Mouse (Mus musculus) hindbrain, embryonic 13.5 days (tissue): ENCODE results near the gene Nrap. TPM values are rescaled to one million over a fixed set of nuclear protein-coding genes. Genes with fewer than 3 reads are reported as not detected.

ENCODE experiments used
- ATAC-seq: fragments of 200-750 bp; cut with Nextera tagmentation; 2 replicates; pipeline ENCODE4 v1.8.0; 2017; ENCODE audit warnings: moderate TSS enrichment; ENCODE audit not compliant: low FRiP score
- H3K27ac ChIP-seq: fragments of 300-500 bp; sonication (generic); 2 replicates; pipeline ENCODE4 v1.5.1; 2015; ENCODE audit warnings: inconsistent platforms, mild to moderate bottlenecking, moderate library complexity
- H3K27me3 ChIP-seq: fragments of 300-500 bp; sonication (generic); 2 replicates; pipeline ENCODE4 v1.6.1; 2015; ENCODE audit warnings: mild to moderate bottlenecking, inconsistent platforms
- H3K36me3 ChIP-seq: fragments of 300-500 bp; sonication (generic); 2 replicates; pipeline ENCODE4 v1.6.1; 2015; ENCODE audit warnings: mild to moderate bottlenecking, inconsistent platforms
- H3K4me1 ChIP-seq: fragments of 300-500 bp; sonication (generic); replicated peaks from 2 replicates; pipeline ENCODE4 v1.6.1; 2015; ENCODE audit warnings: inconsistent platforms
- H3K4me2 ChIP-seq: fragments of 300-500 bp; sonication (generic); 2 replicates; pipeline ENCODE4 v1.6.1; 2015; ENCODE audit warnings: inconsistent platforms, mild to moderate bottlenecking, moderate library complexity
- H3K4me3 ChIP-seq: fragments of 300-500 bp; sonication (generic); 2 replicates; pipeline ENCODE4 v1.5.1; 2015; ENCODE audit warnings: mild to moderate bottlenecking, inconsistent platforms
- H3K9ac ChIP-seq: fragments of 300-500 bp; sonication (generic); 2 replicates; pipeline ENCODE4 v1.6.1; 2015; ENCODE audit warnings: mild to moderate bottlenecking, inconsistent platforms
- H3K9me3 ChIP-seq: fragments of 300-500 bp; sonication (generic); 2 replicates; pipeline ENCODE4 v1.6.1; 2016; ENCODE audit warnings: inconsistent platforms
- WGBS: fragments of 180-500 bp; shearing (Covaris S2); methylation state at CpG from one replicate; pipeline ENCODE4 v1.1.7; 2015; 5-methylcytosine and 5-hydroxymethylcytosine counted together
- polyA plus RNA-seq: library from polyadenylated mRNA; unstranded; fragments of >200 nt; fragmentation: Nextera tagmentation; extraction: Ambion mirVana; gene quantifications from 2 replicates; pipeline ENCODE4 v1.2.1, GENCODE M21; 2015

Nrap gene
- polyA plus RNA-seq, 1 experiment from 2014 or later, result 0.25 TPM

DNA sequence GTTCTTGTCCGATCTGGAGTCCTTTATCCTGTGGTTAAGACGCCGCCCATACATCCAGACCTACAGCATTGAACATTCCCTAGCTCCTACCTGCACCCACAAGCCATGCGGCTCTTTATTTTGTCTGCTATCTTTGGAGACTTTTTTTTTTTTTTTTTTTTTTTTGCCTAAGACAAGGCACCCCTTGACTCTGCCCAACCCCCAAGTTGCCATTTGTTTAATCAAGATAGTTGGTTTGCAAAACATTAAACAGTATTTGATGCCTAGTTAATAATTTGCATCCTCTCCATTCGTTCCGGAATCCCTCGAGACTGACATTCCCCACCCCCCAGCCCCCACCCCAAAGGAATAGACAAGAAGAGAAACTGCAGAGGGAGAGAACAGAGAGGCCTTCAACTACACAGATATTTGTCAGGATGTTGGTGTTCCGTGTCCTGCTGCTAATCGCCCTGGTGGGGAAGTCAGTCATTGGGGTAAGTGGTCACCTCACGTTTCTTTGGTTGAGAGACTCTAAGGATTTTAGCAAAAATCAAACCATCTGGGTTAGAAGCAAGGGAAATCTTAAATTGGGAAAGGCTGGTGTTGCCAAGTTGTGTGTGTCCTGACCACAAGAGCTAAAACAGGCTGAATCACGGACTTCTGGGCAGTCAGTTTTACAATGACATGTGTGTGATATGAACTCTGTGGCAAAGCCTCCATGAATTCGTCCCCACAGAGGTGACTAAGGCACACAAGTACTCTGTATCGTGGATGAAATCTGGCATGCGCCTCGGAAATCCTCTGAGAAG is 102.1 kb downstream of the Nrap start:
- H3K4me1 ChIP-seq, result no peaks in the 10 kb centered on the region
- WGBS, result 80% methylated on average over 15 of the region's 15 CpGs
- H3K9ac ChIP-seq, result no peak overlapping the region
- peaks cover 3% of the 10 kb centered on the region; the same call in 1 of the 2 replicates for H3K27me3 ChIP-seq
- no peak for ATAC-seq
- H3K4me2 ChIP-seq, result no peak overlapping the region
- no peak overlapping the region for H3K27ac ChIP-seq
- no peaks in the 10 kb centered on the region for H3K36me3 ChIP-seq
- H3K4me3 ChIP-seq, result no peak overlapping the region
- no peaks in the 10 kb centered on the region for H3K9me3 ChIP-seq

DNA sequence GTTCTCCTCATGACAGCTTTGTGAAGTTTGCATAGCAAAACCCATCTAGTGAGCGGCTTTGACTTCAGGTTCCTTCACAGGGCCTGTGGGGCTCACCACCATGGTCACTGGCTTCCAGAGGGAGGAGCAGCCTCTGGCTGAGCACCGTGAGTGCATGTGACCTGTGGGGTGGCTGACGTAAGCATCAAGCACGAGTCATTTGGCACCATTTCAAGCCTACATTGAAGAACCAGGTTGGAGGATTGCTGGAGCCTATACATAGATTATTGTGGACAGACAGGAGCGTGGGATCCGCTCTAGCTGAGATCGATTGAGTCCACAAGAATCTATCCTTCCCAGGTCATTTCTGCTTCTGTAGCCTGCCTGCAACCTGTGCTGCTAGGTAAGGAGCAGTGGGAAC is 103.0 kb downstream of the Nrap start, which contains the start of gene Habp2:
Gene Habp2 (plus strand): TSS at position 272 of the 400 bp plus-strand sequence.
- Histone ChIP-seq H3K4me3 (no peak within 1 kb of the TSS), H3K9ac (no peak within 1 kb of the TSS), H3K4me1 (no peaks in the 10 kb centered on the region), H3K27me3 (peaks cover 3% of the 10 kb centered on the region; the same call in 1 of the 2 replicates), H3K36me3 (no peaks in the 10 kb centered on the region), H3K9me3 (no peaks in the 10 kb centered on the region), H3K4me2 (no peak within 1 kb of the TSS), H3K27ac (no peak within 1 kb of the TSS)
- ATAC-seq, result no peak
- 87% methylated on average over 7 of the region's 7 CpGs for WGBS

GRCm38 (mm10) chr19:56285222-56285621 is 104.6 kb downstream of the Nrap start:
- no peaks in the 10 kb centered on the region for H3K36me3 ChIP-seq
- peaks cover 3% of the 10 kb centered on the region; the same call in 1 of the 2 replicates for H3K27me3 ChIP-seq
- no peak for ATAC-seq
- no peak overlapping the region for H3K4me2 ChIP-seq
- H3K4me3 ChIP-seq, result no peak overlapping the region
- no peak overlapping the region for H3K27ac ChIP-seq
- no peak overlapping the region for H3K9ac ChIP-seq
- H3K9me3 ChIP-seq, result no peaks in the 10 kb centered on the region
- WGBS, result 71% methylated on average over 4 of the region's 4 CpGs
- H3K4me1 ChIP-seq, result no peaks in the 10 kb centered on the region

DNA sequence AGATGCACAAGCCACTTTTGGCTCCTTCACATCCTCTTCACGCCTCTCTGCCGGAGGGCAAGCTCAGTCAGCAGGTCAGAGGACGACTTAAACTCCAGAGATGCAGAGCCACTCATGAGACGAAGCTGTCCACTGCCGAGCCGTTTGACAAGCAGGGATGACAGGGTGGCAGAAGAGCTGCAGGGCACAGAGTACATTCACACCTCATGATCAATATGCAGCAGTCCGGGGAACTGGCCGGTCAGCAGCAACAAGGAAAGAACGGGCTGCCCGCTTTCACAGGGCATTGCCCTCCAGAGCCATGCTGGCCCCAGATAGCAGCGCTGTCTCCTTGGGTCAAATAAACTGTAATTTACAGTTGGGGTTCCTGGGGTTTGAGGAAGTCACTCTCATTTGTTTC is 111.5 kb downstream of the Nrap start:
- Histone ChIP-seq H3K4me3 (no peak overlapping the region), H3K27me3 (0 out of 2 replicates have a peak, but pooled peaks cover 4% of the 10 kb centered on the region), H3K9me3 (no peaks in the 10 kb centered on the region), H3K4me1 (no peaks in the 10 kb centered on the region), H3K36me3 (no peaks in the 10 kb centered on the region), H3K4me2 (no peak overlapping the region), H3K27ac (no peak overlapping the region), H3K9ac (no peak overlapping the region)
- ATAC-seq, result no peak
- WGBS, result 88% methylated on average over 11 of the region's 11 CpGs

DNA sequence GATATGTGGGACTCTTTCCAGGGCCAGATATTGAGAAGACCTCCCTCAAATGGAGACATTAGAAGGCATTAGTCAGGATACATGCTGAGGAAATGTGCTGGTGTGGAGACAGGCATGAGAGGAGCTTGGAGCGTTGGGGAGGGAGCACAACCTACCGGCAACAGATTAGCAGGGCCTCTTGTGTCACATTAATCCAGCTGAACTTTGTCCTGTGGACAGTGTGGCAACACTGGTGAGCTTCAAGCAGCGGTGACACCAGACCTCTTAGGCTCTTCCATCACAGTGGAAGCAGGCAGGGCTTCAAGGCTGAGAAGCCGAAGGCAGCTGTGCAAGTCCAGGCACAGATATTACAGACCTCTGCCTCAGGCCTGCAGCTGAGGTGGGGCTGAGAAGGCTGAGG is 111.9 kb downstream of the Nrap start:
- no peak overlapping the region for H3K9ac ChIP-seq
- H3K4me1 ChIP-seq, result no peaks in the 10 kb centered on the region
- H3K4me3 ChIP-seq, result no peak overlapping the region
- H3K36me3 ChIP-seq, result no peaks in the 10 kb centered on the region
- no peaks in the 10 kb centered on the region for H3K9me3 ChIP-seq
- 0 out of 2 replicates have a peak, but pooled peaks cover 4% of the 10 kb centered on the region for H3K27me3 ChIP-seq
- no peak overlapping the region for H3K4me2 ChIP-seq
- WGBS, result 87% methylated on average over 4 of the region's 4 CpGs
- no peak overlapping the region for H3K27ac ChIP-seq
- no peak for ATAC-seq

DNA sequence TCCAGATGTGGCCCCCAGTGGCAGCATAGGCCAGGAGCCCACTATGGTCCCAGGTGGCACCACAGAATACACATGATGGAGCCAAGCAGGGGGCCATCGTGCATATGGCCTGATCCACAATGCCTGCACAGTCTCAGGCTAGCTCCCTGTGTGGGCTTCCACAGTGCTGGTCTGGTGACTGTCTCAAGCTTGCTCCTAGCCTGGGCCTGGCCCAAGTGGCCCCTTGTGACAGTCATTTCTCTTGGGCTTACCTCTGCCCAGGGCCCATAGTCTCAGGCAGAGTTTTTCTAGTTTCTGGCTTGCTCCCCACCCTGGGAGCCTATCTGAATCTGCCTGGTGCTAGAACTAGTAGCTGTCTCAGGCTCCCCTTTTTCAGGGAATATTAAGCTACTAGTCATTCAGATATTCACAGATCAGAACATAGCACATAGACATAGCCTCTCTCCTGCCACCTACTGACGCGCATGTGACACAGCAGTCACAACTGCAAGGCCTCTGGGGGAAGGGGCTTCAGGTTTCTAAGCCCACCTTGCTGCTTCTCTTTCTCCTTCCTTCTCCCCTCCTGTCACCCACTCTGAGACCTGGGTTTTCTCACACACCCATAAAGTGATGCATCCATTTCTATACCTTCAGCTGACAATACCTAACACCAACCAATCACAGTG is 112.6 kb downstream of the Nrap start:
- WGBS, result 56% methylated on average over 3 of the region's 3 CpGs
- H3K9me3 ChIP-seq, result no peaks in the 10 kb centered on the region
- H3K27ac ChIP-seq, result no peak overlapping the region
- no peak overlapping the region for H3K4me3 ChIP-seq
- no peak overlapping the region for H3K4me2 ChIP-seq
- no peaks in the 10 kb centered on the region for H3K4me1 ChIP-seq
- H3K27me3 ChIP-seq, result 0 out of 2 replicates have a peak, but pooled peaks cover 4% of the 10 kb centered on the region
- H3K9ac ChIP-seq, result no peak overlapping the region
- ATAC-seq, result no peak
- H3K36me3 ChIP-seq, result no peaks in the 10 kb centered on the region

GRCm38 (mm10) chr19:56272081-56272480 is 117.8 kb downstream of the Nrap start:
- ATAC-seq, result no peak
- Histone ChIP-seq H3K4me1 (no peaks in the 10 kb centered on the region), H3K36me3 (no peaks in the 10 kb centered on the region), H3K4me2 (no peak overlapping the region), H3K9me3 (no peaks in the 10 kb centered on the region), H3K27me3 (no peaks in the 10 kb centered on the region), H3K27ac (no peak overlapping the region), H3K9ac (no peak overlapping the region), H3K4me3 (no peak overlapping the region)
- WGBS, result 88% methylated on average over 8 of the region's 8 CpGs

Other genes with a start within 250 kb of the Nrap start
- 0.09 TPM in 1 of 2 replicates, not detected in the other for gene Habp2, start 102.9 kb downstream of the Nrap start, polyA plus RNA-seq
- 16.0 and 18.3 TPM in 2 replicates for gene Casp7, start 7.1 kb upstream of the Nrap start, polyA plus RNA-seq
- gene Plekhs1, start 71.6 kb upstream of the Nrap start, polyA plus RNA-seq, result 0.09 and 0.16 TPM in 2 replicates
- 13.2 and 14.9 TPM in 2 replicates for gene Dclre1a, start 158.2 kb upstream of the Nrap start, polyA plus RNA-seq
- gene Nhlrc2, start 158.2 kb upstream of the Nrap start, polyA plus RNA-seq, result 9.7 and 10.1 TPM in 2 replicates